Mouse (Mus musculus) hindbrain, embryonic 14.5 days (tissue): Measurements from ENCODE around the gene Tet2. TPM values are rescaled to one million over a fixed set of nuclear protein-coding genes. Genes with fewer than 3 reads are reported as not detected.

ENCODE experiments used
- ATAC-seq: fragments of 200-750 bp; cut with Nextera tagmentation; 2 replicates; pipeline ENCODE4 v1.8.0; 2017; ENCODE audit warnings: moderate number of reproducible peaks, mild to moderate bottlenecking, moderate TSS enrichment, moderate library complexity; ENCODE audit not compliant: low FRiP score
- DNase-seq: peaks from one replicate; pipeline ENCODE4 v3.0.0-alpha.2; 2015; ENCODE audit warnings: low spot score
- H3K27ac ChIP-seq: fragments of 300-500 bp; sonication (generic); 2 replicates; pipeline ENCODE4 v1.5.1; 2014; ENCODE audit warnings: mild to moderate bottlenecking, moderate library complexity
- H3K27me3 ChIP-seq: fragments of 300-500 bp; sonication (generic); 2 replicates; pipeline ENCODE4 v1.6.1; 2014; ENCODE audit warnings: mild to moderate bottlenecking, low read length, mixed read lengths; ENCODE audit not compliant: control insufficient read depth, insufficient read depth
- H3K36me3 ChIP-seq: fragments of 300-500 bp; sonication (generic); replicated peaks from 2 replicates; pipeline ENCODE4 v1.6.1; 2014; ENCODE audit not compliant: control insufficient read depth, insufficient read depth
- H3K4me1 ChIP-seq: fragments of 300-500 bp; sonication (generic); replicated peaks from 2 replicates; pipeline ENCODE4 v1.6.1; 2014; ENCODE audit warnings: antibody characterized with exemption, low read length, mixed read lengths; ENCODE audit not compliant: control insufficient read depth, insufficient read depth
- H3K4me2 ChIP-seq: fragments of 300-500 bp; sonication (generic); replicated peaks from 2 replicates; pipeline ENCODE4 v1.6.1; 2014; ENCODE audit warnings: mild to moderate bottlenecking, moderate library complexity
- H3K4me3 ChIP-seq: fragments of 300-500 bp; sonication (generic); replicated peaks from 2 replicates; pipeline ENCODE4 v1.5.1; 2014; ENCODE audit warnings: mild to moderate bottlenecking, low read length
- H3K9ac ChIP-seq: fragments of 300-500 bp; sonication (generic); 2 replicates; pipeline ENCODE4 v1.6.1; 2014
- H3K9me3 ChIP-seq: fragments of 300-500 bp; sonication (generic); 2 replicates; pipeline ENCODE4 v1.6.1; 2016; ENCODE audit warnings: low read length; ENCODE audit not compliant: control insufficient read depth
- WGBS: fragments of 180-500 bp; shearing (Covaris S2); extraction: QIAGEN DNeasy Blood & Tissue Kit; methylation state at CpG from one replicate; pipeline ENCODE4 v1.1.7; 2014; 5-methylcytosine and 5-hydroxymethylcytosine counted together
- polyA plus RNA-seq: library from polyadenylated mRNA; unstranded; fragments of >200 nt; fragmentation: Nextera tagmentation; extraction: Ambion mirVana; gene quantifications from 2 replicates; pipeline ENCODE4 v1.2.1, GENCODE M21; 2014

Gene Tet2
- polyA plus RNA-seq, 1 experiment from 2014 or later: 20.0 TPM

- DNase-seq (no peak), ATAC-seq (no peak)
- H3K4me3 ChIP-seq: no peak overlapping the region
- peaks cover 22% of the 10 kb centered on the region for H3K36me3 ChIP-seq
- WGBS: 86% methylated on average over 2 of the region's 2 CpGs
- H3K4me2 ChIP-seq: no peak overlapping the region
- H3K9ac ChIP-seq: no peak overlapping the region
- no peaks in the 10 kb centered on the region for H3K27me3 ChIP-seq
- H3K9me3 ChIP-seq: 0 out of 2 replicates have a peak, but pooled peaks cover 5% of the 10 kb centered on the region
- H3K27ac ChIP-seq: no peak overlapping the region
- H3K4me1 ChIP-seq: no peaks in the 10 kb centered on the region
These were observed 53.6 kb downstream of the Tet2 start for GRCm38 (mm10) chr3:133491370-133491769.

DNA sequence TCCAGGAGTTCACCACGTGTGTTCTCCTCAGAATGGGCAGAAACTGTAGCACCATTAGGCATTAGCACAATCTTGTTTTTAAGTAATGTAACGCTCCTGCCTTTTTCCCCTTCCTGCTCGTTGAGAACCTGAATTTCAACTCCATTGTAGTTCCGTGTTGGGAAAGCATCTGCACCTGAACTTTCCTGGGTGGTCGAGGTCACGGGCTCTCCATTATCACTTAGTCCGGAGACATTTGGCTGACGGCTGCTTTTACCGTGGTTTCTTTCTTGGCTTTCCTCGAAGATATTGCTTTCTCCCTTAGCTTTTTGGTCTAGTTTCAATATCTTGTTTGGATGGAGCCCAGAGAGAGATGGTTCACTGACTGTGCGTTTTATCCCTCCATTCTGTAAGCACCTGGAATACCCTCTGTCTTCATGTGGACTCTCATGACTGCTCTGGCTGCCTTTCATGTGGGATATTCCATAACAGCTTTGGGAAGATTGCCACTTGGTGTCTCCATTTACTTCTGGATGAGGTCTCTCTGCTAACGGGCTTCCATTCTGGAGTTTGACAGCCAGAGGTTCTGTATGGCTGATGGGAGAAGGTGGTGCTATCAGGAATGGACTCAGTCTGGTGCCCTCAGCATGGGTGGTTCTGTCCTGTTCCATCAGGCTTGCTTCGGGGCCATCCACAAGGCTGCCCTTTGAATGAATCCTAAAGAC is 56.8 kb downstream of the Tet2 start:
- no peak overlapping the region for H3K9ac ChIP-seq
- H3K27me3 ChIP-seq: no peaks in the 10 kb centered on the region
- no peaks in the 10 kb centered on the region for H3K9me3 ChIP-seq
- no peak for DNase-seq
- no peaks in the 10 kb centered on the region for H3K4me1 ChIP-seq
- no peak overlapping the region for H3K4me2 ChIP-seq
- 91% methylated on average over 13 of the region's 13 CpGs for WGBS
- H3K27ac ChIP-seq: no peak overlapping the region
- H3K36me3 ChIP-seq: peaks cover 50% of the 10 kb centered on the region
- no peak for ATAC-seq
- no peak overlapping the region for H3K4me3 ChIP-seq

GRCm38 (mm10) chr3:133482887-133483286 is 62.1 kb downstream of the Tet2 start:
- WGBS: 94% methylated on average over 1 of the region's 1 CpGs
- Histone ChIP-seq H3K4me1 (no peaks in the 10 kb centered on the region), H3K4me2 (no peak overlapping the region), H3K4me3 (no peak overlapping the region), H3K27me3 (no peaks in the 10 kb centered on the region), H3K27ac (no peak overlapping the region), H3K9ac (no peak overlapping the region), H3K9me3 (no peaks in the 10 kb centered on the region), H3K36me3 (peaks cover 80% of the 10 kb centered on the region)
- ATAC-seq: no peak
- DNase-seq: no peak

GRCm38 (mm10) chr3:133478987-133479386 is 66.0 kb downstream of the Tet2 start:
- H3K9me3 ChIP-seq: 0 out of 2 replicates have a peak, but pooled peaks cover 3% of the 10 kb centered on the region
- ATAC-seq: no peak
- H3K4me1 ChIP-seq: no peaks in the 10 kb centered on the region
- H3K36me3 ChIP-seq: peaks cover 61% of the 10 kb centered on the region
- WGBS: 96% methylated on average over 3 of the region's 3 CpGs
- H3K4me2 ChIP-seq: no peak overlapping the region
- no peak overlapping the region for H3K27ac ChIP-seq
- no peak overlapping the region for H3K9ac ChIP-seq
- DNase-seq: no peak
- H3K4me3 ChIP-seq: no peak overlapping the region
- no peaks in the 10 kb centered on the region for H3K27me3 ChIP-seq

- Histone ChIP-seq H3K4me2 (no peak overlapping the region), H3K9me3 (0 out of 2 replicates have a peak, but pooled peaks cover 3% of the 10 kb centered on the region), H3K9ac (no peak overlapping the region), H3K4me3 (no peak overlapping the region), H3K27me3 (no peaks in the 10 kb centered on the region), H3K36me3 (peaks cover 63% of the 10 kb centered on the region), H3K27ac (no peak overlapping the region), H3K4me1 (no peaks in the 10 kb centered on the region)
- ATAC-seq: no peak
- DNase-seq: no peak
- 90% methylated on average over 1 of the region's 1 CpGs for WGBS
These were observed 71.2 kb downstream of the Tet2 start for GRCm38 (mm10) chr3:133473781-133474180.

DNA sequence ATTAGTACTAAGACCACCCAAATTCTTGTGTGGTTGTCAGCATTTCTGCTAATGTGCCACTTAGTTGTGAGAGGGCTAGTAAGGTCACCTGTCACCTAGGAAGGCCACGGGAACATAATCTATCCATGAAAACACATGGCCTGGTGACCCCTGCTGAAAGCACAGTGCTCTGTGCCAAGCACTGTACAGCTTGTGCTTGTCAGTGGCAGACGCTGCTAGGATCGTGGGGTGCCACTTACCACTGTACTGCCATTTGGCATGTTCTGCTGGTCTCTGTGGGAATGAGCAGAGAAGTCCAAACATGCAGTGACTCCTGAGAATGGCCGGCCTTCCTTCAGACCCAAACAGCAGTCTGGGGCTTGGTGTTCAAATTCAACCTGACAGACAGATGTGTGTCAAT is 73.8 kb downstream of the Tet2 start:
- Histone ChIP-seq H3K27me3 (no peaks in the 10 kb centered on the region), H3K4me2 (no peak overlapping the region), H3K4me1 (no peaks in the 10 kb centered on the region), H3K9ac (no peak overlapping the region), H3K27ac (no peak overlapping the region), H3K9me3 (no peaks in the 10 kb centered on the region), H3K36me3 (peaks cover 80% of the 10 kb centered on the region), H3K4me3 (no peak overlapping the region)
- WGBS: 82% methylated on average over 4 of the region's 4 CpGs
- ATAC-seq (no peak), DNase-seq (no peak)

DNA sequence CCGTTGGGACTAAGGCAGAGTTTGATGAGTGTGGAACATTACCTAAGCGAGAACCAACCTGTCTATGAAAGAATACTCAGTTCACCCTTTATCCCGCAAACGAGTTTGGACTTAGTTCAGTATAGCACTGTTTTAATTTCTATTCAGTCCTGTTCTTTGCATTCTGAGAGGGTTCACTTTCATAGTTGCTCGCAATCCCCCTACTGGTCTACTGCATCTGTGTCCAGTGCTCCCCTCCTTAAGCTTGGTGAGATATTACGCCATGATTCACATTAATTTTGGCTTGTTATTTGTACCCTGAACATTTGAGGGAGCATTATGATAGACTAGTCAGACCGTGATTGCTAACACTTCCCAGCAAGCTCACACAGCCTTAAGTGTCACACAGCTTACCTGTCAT is 76.1 kb downstream of the Tet2 start:
- Histone ChIP-seq H3K4me1 (no peaks in the 10 kb centered on the region), H3K36me3 (peaks cover 70% of the 10 kb centered on the region), H3K27me3 (no peaks in the 10 kb centered on the region), H3K4me3 (no peak overlapping the region), H3K27ac (no peak overlapping the region), H3K9ac (no peak overlapping the region), H3K4me2 (no peak overlapping the region), H3K9me3 (no peaks in the 10 kb centered on the region)
- 97% methylated on average over 7 of the region's 7 CpGs for WGBS
- no peak for DNase-seq
- no peak for ATAC-seq

GRCm38 (mm10) chr3:133463233-133463632 is 81.7 kb downstream of the Tet2 start:
- H3K36me3 ChIP-seq: peaks cover 40% of the 10 kb centered on the region
- H3K4me1 ChIP-seq: no peaks in the 10 kb centered on the region
- H3K9me3 ChIP-seq: no peaks in the 10 kb centered on the region
- 99% methylated on average over 3 of the region's 3 CpGs for WGBS
- H3K9ac ChIP-seq: no peak overlapping the region
- ATAC-seq (no peak), DNase-seq (no peak)
- no peaks in the 10 kb centered on the region for H3K27me3 ChIP-seq
- H3K27ac ChIP-seq: no peak overlapping the region
- no peak overlapping the region for H3K4me2 ChIP-seq
- no peak overlapping the region for H3K4me3 ChIP-seq

GRCm38 (mm10) chr3:133462485-133462884 is 82.5 kb downstream of the Tet2 start:
- ATAC-seq: no peak
- 91% methylated on average over 6 of the region's 6 CpGs for WGBS

GRCm38 (mm10) chr3:133462059-133462458 is 82.9 kb downstream of the Tet2 start:
- no peaks in the 10 kb centered on the region for H3K4me1 ChIP-seq
- no peaks in the 10 kb centered on the region for H3K27me3 ChIP-seq
- DNase-seq (no peak), ATAC-seq (no peak)
- H3K9ac ChIP-seq: no peak overlapping the region
- H3K4me2 ChIP-seq: no peak overlapping the region
- no peaks in the 10 kb centered on the region for H3K9me3 ChIP-seq
- H3K4me3 ChIP-seq: no peak overlapping the region
- H3K36me3 ChIP-seq: peaks cover 29% of the 10 kb centered on the region
- no peak overlapping the region for H3K27ac ChIP-seq
- WGBS: 87% methylated on average over 3 of the region's 3 CpGs

More at GRCm38 (mm10) chr3:133462485-133462884, 82.5 kb downstream of the Tet2 start:
- Histone ChIP-seq H3K4me2 (no peak overlapping the region), H3K4me1 (no peaks in the 10 kb centered on the region), H3K4me3 (no peak overlapping the region), H3K27me3 (no peaks in the 10 kb centered on the region), H3K36me3 (peaks cover 33% of the 10 kb centered on the region), H3K9me3 (no peaks in the 10 kb centered on the region), H3K27ac (no peak overlapping the region), H3K9ac (no peak overlapping the region)
- no peak for DNase-seq
